Mouse (Mus musculus) mouse trophoblast stem cell (cell line): ENCODE measurements around the gene Lrp6.

Source experiments
- in situ Hi-C, 2 experiments: fragments of 300-500 bp; cut with MseI, MboI; formaldehyde crosslinking; loops; 2 replicates in 1 of 2; 3 replicates in 1 of 2; pipeline ENCODE4 v1.15.1; 2025

Gene Lrp6

GRCm38 (mm10) chr6:134498518-134498917 is 68.2 kb downstream of the Lrp6 start:
- in situ Hi-C loops, result no loop called here

- in situ Hi-C loops, result no loop called here
Observed at GRCm38 (mm10) chr6:134494828-134495698, 71.7 kb downstream of the Lrp6 start.

- in situ Hi-C loops, result no loop called here
Observed at GRCm38 (mm10) chr6:134489637-134490036, 77.1 kb downstream of the Lrp6 start.

GRCm38 (mm10) chr6:134489130-134489529 is 77.6 kb downstream of the Lrp6 start:
- in situ Hi-C loops, result no loop called here

GRCm38 (mm10) chr6:134486318-134486717 is 80.4 kb downstream of the Lrp6 start:
- in situ Hi-C loops, result no loop called here

GRCm38 (mm10) chr6:134479481-134479880 is 87.3 kb downstream of the Lrp6 start:
- in situ Hi-C loops, result no loop called here

GRCm38 (mm10) chr6:134473143-134473561 is 93.6 kb downstream of the Lrp6 start:
- in situ Hi-C loops, result no loop called here

GRCm38 (mm10) chr6:134470857-134471256 is 95.9 kb downstream of the Lrp6 start:
- in situ Hi-C loops, result no loop called here

- in situ Hi-C loops, result no loop called here
Observed at GRCm38 (mm10) chr6:134469297-134469696, 97.5 kb downstream of the Lrp6 start.

- in situ Hi-C loops, result no loop called here
Observed at GRCm38 (mm10) chr6:134466671-134467229, 100.0 kb downstream of the Lrp6 start.

GRCm38 (mm10) chr6:134461175-134461574 is 105.6 kb downstream of the Lrp6 start:
- in situ Hi-C loops, result no loop called here

- in situ Hi-C loops, result no loop called here
Observed at GRCm38 (mm10) chr6:134458376-134458775, 108.4 kb downstream of the Lrp6 start.

- in situ Hi-C loops, result no loop called here
Observed at GRCm38 (mm10) chr6:134454093-134454492, 112.7 kb downstream of the Lrp6 start.

- in situ Hi-C loops, result no loop called here
Observed at GRCm38 (mm10) chr6:134450661-134451119, 116.1 kb downstream of the Lrp6 start.

GRCm38 (mm10) chr6:134449958-134450357 is 116.8 kb downstream of the Lrp6 start:
- in situ Hi-C loops, result no loop called here

GRCm38 (mm10) chr6:134448451-134448850 is 118.3 kb downstream of the Lrp6 start:
- in situ Hi-C loops, result no loop called here

- in situ Hi-C loops, result no loop called here
Observed at GRCm38 (mm10) chr6:134443925-134444324, 122.8 kb downstream of the Lrp6 start.

- in situ Hi-C loops, result no loop called here
Observed at GRCm38 (mm10) chr6:134443198-134443904, 123.4 kb downstream of the Lrp6 start.

- in situ Hi-C loops, result no loop called here
Observed at GRCm38 (mm10) chr6:134442219-134442618, 124.5 kb downstream of the Lrp6 start.

GRCm38 (mm10) chr6:134441716-134442115 is 125.0 kb downstream of the Lrp6 start:
- in situ Hi-C loops, result no loop called here

- in situ Hi-C loops, result no loop called here
Observed at GRCm38 (mm10) chr6:134440023-134440422, 126.7 kb downstream of the Lrp6 start.

- in situ Hi-C loops, result no loop called here
Observed at GRCm38 (mm10) chr6:134439401-134440021, 127.3 kb downstream of the Lrp6 start.
